Mouse (Mus musculus) neutrophil, adult 59 days (primary cell): ENCODE data around the gene Emd. TPM values are rescaled to one million over a fixed set of nuclear protein-coding genes. Genes with fewer than 3 reads are reported as not detected.

ENCODE experiments used
- total RNA-seq, 2 experiments: library from RNA; stranded (reverse); gene quantifications; 1 replicate in 1 of 2; 2 replicates in 1 of 2; pipeline ENCODE4 v1.2.4; 2023

Emd gene
- total RNA-seq: 10 to 100 TPM; 53.8 to 54.0 TPM

GRCm38 (mm10) chrX:74254153-74254887 is at the start of gene Emd:
Emd (plus strand) TSS chrX:74254687.

GRCm38 (mm10) chrX:74249615-74250014 is 4.9 kb upstream of the Emd start, which contains the start of gene Flna:
Flna (minus strand) TSS chrX:74249820.

GRCm38 (mm10) chrX:74270062-74270901 is 15.8 kb downstream of the Emd start, which contains the start of gene Rpl10:
Rpl10 (plus strand) TSS chrX:74270812.

GRCm38 (mm10) chrX:74281732-74282394 is 27.4 kb downstream of the Emd start, which contains the start of the genes Taz and Dnase1l1:
Taz (plus strand) TSS chrX:74281912.
Dnase1l1 (minus strand) TSS chrX:74282337.

GRCm38 (mm10) chrX:74296538-74297448 is 42.3 kb downstream of the Emd start, which contains the start of gene Atp6ap1:
Atp6ap1 (plus strand) TSS chrX:74297097.

GRCm38 (mm10) chrX:74304867-74305700 is 50.6 kb downstream of the Emd start, which contains the start of gene Gdi1:
Gdi1 (plus strand) TSS chrX:74304998.

Other genes with a start within 250 kb of the Emd start
- 10 to 100 TPM; 63.0 to 75.4 TPM for gene Irak1, start 230.8 kb upstream of the Emd start, total RNA-seq
- not detected for gene Opn1mw, start 127.2 kb upstream of the Emd start, total RNA-seq
- 10 to 100 TPM; 24.4 to 25.0 TPM for gene Mecp2, start 119.3 kb upstream of the Emd start, total RNA-seq
- gene Tex28, start 86.8 kb upstream of the Emd start, total RNA-seq: not detected
- not detected for gene Tktl1, start 77.4 kb upstream of the Emd start, total RNA-seq
- 1,000 to 10,000 TPM; 1,644 to 1,676 TPM for gene Flna, start 4.9 kb upstream of the Emd start, total RNA-seq
- 100 to 1,000 TPM; 337 to 345 TPM for gene Rpl10, start 16.1 kb downstream of the Emd start, total RNA-seq
- gene Taz, start 27.2 kb downstream of the Emd start, total RNA-seq: 10 to 100 TPM; 43.2 to 51.7 TPM
- 10 to 100 TPM; 27.9 to 33.7 TPM for gene Dnase1l1, start 27.6 kb downstream of the Emd start, total RNA-seq
- gene Atp6ap1, start 42.4 kb downstream of the Emd start, total RNA-seq: 100 to 1,000 TPM; 179 to 189 TPM
- gene Gdi1, start 50.3 kb downstream of the Emd start, total RNA-seq: 100 to 1,000 TPM; 194 to 246 TPM
- 10 to 100 TPM; 40.4 to 45.3 TPM for gene Fam50a, start 58.3 kb downstream of the Emd start, total RNA-seq
- under 1 TPM; 0.38 to 0.90 TPM for gene Plxna3, start 74.4 kb downstream of the Emd start, total RNA-seq
- gene Lage3, start 98.9 kb downstream of the Emd start, total RNA-seq: 10 to 100 TPM; 20.4 to 28.5 TPM
- 10 to 100 TPM; 20.0 to 27.4 TPM for gene Ubl4a, start 118.5 kb downstream of the Emd start, total RNA-seq
- gene Slc10a3, start 118.7 kb downstream of the Emd start, total RNA-seq: 10 to 100 TPM; 17.6 to 19.3 TPM
- gene Fam3a, start 138.6 kb downstream of the Emd start, total RNA-seq: 10 to 100 TPM; 10.4 to 12.5 TPM
- gene Ikbkg, start 138.6 kb downstream of the Emd start, total RNA-seq: 10 to 100 TPM; 27.9 to 32.9 TPM
- 100 to 1,000 TPM; 396 to 418 TPM for gene G6pdx, start 174.5 kb downstream of the Emd start, total RNA-seq
- gene Gm6880, start 226.7 kb downstream of the Emd start, total RNA-seq: not detected